Mouse (Mus musculus) embryonic fibroblast, embryonic 13.5 days (primary cell): ENCODE data around the gene Ano6. TPM values are rescaled to one million over a fixed set of nuclear protein-coding genes. Genes with fewer than 3 reads are reported as not detected.

Experiments
- H3K27ac ChIP-seq: 2 replicates; pipeline ENCODE4 v1.5.1; 2012; ENCODE audit warnings: low read length, control low read depth, inconsistent platforms; ENCODE audit not compliant: insufficient read depth
- H3K4me1 ChIP-seq: 2 replicates; pipeline ENCODE4 v1.6.1; 2011; ENCODE audit warnings: low read length; ENCODE audit not compliant: control insufficient read depth, insufficient read depth
- H3K4me3 ChIP-seq: 2 replicates; pipeline ENCODE4 v1.5.1; 2011; ENCODE audit warnings: mild to moderate bottlenecking, control low read depth, low read length; ENCODE audit not compliant: insufficient read depth
- CTCF ChIP-seq: IDR thresholded peaks from 2 replicates; pipeline ENCODE4 v1.5.1; 2011; ENCODE audit warnings: mild to moderate bottlenecking, control low read depth, low read length, moderate library complexity, borderline replicate concordance; ENCODE audit not compliant: insufficient read depth
- POLR2A ChIP-seq: IDR thresholded peaks from 2 replicates; pipeline ENCODE4 v1.6.1; 2011; ENCODE audit warnings: low read depth, mild to moderate bottlenecking, control low read depth, low read length, moderate library complexity
- polyA plus RNA-seq: library from polyadenylated mRNA; stranded (reverse); fragments of >200 nt; gene quantifications from 2 replicates; pipeline ENCODE4 v1.2.4, GENCODE M21; 2011; ENCODE audit warnings: low read depth; ENCODE audit not compliant: missing spikeins, insufficient read length

Gene Ano6
- polyA plus RNA-seq, 1 experiment: 102 TPM

DNA sequence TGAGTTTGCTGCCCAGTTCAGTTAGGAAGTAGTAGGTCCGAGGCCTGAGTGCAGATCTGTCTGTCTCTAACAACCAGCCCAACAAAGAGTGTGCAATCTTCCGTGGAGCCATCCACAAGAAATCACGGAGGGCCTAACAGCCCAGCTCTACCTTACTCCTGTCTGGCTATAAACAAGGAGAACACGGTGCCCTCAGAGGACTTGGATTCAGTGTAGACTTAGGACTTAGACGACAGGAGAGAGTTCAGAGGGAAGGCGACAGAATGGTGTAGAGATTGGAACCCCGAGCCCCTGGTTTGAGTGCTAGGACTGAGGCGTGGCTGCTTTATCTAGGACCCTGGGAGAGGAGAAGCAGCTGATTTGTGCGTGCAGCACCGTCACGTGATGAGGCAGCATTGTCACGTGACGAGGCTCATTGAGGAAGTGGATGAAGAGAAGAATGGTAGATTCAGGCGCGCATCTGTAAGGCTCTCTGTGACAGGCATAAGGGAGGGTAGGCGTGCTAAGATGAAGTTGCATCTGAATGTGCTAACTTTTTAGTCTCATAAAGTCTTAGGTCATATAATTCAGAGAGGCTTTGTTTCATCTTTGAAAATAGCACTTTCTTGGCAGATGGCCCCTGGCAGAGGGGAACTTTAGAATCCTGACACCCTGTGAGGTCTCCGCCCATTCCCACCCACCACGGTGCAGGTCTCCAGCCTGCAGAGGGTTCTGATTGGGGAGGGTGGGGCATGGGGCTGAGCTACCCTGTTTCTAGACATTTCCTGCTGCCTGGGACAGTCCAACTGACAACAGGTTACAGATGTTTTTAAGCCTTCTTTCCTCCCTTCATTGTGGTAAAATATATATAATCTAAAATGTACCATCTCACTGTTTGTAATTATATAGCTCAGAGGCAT lies 59.1 kb downstream of the Ano6 start:
- Histone ChIP-seq H3K4me3 (no peak overlapping the region), H3K27ac (no peak overlapping the region), H3K4me1 (0 out of 2 replicates have a peak, but pooled peaks cover 3% of the 10 kb centered on the region)
- TF ChIP-seq POLR2A: no peak
- TF ChIP-seq CTCF: no peak

DNA sequence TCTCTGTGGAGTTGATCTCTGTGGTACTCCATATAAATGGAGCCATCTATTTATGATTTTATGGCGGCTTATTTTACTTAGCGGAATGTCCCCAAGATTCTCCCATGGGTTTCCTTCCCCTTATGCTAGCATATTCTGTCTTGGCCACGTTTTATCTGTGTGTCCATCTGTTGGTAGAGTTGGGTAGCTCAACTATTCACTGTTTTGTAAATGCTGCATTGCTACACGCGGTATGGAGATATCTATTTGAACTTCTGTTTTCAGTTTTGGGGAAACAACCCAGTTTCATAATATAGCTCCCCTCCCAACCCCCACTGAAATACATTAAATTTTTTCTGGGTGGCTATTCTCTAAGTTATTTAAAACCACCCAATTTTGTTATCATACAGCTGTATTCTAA lies 59.9 kb downstream of the Ano6 start:
- TF ChIP-seq POLR2A (no peak), CTCF (no peak)
- Histone ChIP-seq H3K27ac (no peak overlapping the region), H3K4me1 (peaks cover 3% of the 10 kb centered on the region; the same call in 1 of the 2 replicates)

DNA sequence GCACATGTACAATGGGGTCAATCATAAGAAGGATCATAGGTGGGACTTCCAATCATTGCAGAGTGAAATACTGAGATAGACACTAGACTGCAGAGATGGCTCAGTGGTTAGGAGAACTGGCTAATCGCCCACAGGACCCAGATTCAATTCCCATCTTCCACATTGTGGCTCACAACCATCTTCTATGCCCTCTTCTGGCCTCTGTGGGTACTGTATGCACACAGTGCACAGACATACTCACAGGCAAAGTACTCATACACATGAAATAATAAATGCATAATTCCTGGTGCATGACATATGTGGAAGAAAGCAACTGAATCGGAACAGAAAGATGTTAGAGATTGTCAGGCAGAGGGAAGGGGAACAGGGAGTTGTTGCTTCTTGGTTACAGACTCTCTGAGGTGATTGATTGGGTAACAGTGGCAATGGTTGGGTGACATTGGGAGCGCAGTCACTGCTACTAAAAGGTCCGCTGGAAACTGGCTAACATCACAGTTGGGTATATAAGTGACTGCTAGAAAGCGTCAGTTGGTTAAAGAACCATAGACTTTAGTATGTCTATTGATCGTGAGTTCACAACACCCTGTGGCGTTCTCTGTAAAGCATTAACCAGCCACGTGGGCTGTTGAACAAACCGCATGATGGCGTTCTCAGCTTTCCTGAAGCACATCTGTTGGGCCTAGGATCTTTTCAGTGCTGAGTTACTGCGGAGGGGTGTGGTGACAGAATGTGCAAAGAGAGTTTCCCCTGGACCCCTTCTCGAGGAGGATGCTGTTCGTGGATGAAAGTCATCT lies 64.6 kb downstream of the Ano6 start:
- TF ChIP-seq POLR2A (no peak), CTCF (no peak)
- H3K4me3 ChIP-seq: no peak overlapping the region
- peaks cover 5% of the 10 kb centered on the region; the same call in 1 of the 2 replicates for H3K4me1 ChIP-seq
- H3K27ac ChIP-seq: no peak overlapping the region

More for the DNA sequence above, 59.9 kb downstream of the Ano6 start:
- no peak overlapping the region for H3K4me3 ChIP-seq

DNA sequence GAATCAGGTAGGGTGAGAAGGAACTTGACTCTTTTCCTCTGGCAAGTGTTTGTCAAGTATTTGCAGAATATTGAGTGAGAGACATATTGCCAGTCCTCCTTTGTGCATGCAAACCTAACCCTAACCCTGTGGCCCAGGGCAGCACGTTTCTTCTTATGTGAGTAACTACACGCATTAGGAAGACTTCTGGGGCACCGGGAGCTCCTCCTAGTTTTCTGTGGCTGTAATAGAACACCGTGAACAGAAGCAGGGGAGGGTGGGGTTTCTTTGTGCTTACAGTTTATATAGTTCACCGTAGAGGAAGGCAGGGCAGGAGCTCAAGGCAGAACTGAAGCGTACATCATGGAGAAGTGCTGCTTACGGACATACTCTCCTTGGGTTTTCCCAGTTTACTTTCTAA lies 65.3 kb downstream of the Ano6 start:
- TF ChIP-seq POLR2A (no peak), CTCF (no peak)
- no peak overlapping the region for H3K27ac ChIP-seq
- H3K4me3 ChIP-seq: no peak overlapping the region
- H3K4me1 ChIP-seq: peaks cover 5% of the 10 kb centered on the region; the same call in 1 of the 2 replicates

DNA sequence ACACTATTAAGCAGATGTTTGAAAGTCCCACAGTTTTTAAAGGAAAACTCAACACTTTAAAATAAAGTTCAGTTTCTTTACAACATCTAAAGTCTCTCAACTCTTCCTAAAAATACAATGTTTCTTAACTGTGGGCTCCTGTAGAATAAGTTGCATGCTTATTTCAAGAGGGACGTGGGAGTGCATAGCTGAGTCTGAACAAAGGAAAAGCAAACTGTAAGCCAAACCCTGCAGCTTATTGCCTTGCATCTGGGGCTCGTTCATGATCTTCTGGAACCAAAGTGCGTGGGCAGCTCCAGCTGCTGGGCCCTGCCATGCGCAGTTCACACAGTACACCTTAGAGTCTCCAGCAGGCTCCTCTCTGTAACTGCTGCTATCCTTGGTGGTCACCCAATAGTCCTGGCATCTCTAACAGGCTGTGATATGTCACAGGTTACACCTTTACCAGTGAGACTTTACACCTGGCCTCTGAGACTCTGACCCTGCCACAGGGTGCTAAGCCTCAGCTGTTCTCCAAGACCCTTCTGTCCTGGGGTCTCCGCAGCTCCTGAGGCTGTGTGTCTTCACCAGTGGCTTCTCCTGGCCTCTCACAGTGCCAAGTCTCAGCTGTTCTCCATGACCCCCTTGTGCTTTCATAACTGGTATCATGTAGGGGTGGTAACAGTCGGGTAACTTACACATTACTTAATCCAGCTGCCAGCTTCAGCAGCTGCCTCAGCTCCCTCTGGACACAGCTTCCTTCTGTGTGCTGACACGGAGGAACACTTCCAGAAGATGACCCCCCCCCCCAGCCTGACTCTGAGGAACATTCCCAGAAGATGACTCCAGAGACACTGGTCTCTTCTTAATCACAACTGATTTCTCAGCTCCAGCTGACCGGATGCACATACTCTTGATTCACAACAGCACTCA lies 66.3 kb downstream of the Ano6 start:
- H3K4me1 ChIP-seq: peaks cover 5% of the 10 kb centered on the region; the same call in 1 of the 2 replicates
- no peak overlapping the region for H3K27ac ChIP-seq
- TF ChIP-seq POLR2A (no peak), CTCF (no peak)
- H3K4me3 ChIP-seq: no peak overlapping the region

DNA sequence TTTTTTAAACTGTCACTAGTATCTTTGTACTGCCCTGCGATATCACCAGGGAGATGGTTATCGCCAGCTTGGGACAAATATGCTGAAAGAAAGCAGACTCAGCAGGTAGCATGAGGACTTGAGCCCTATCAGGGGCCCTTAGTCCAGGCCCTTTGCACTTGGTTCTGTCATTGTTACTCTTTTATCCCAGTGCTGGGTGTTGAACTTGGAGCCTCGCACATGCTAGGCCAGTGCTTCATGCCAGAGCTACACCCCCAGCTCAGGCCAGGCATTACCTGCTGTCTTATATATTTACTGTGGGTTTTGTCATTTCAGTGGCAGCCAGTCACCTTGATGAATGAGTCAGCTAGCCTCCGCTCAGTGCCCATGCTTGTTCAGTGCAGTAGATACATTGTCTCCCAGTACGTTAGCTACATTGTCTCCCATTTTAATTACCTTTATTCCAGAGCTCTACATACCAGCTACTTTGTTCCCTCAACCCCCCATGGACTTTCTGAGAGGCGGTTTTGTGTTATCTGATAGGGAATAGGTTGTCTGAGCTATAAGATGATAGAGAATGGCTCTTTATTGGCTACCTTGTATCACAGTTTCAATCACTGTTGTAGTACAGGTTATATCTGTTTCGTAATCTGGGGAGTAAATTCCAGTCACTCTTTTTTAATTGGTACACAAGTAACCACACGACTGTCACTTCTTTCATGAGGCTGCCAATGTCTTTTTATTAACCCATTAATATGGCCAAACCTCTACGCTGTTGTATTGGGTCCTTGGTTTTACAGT lies 68.4 kb downstream of the Ano6 start:
- TF ChIP-seq CTCF (no peak), POLR2A (no peak)
- no peak overlapping the region for H3K4me3 ChIP-seq
- H3K27ac ChIP-seq: no peak overlapping the region
- peaks cover 5% of the 10 kb centered on the region; the same call in 1 of the 2 replicates for H3K4me1 ChIP-seq

DNA sequence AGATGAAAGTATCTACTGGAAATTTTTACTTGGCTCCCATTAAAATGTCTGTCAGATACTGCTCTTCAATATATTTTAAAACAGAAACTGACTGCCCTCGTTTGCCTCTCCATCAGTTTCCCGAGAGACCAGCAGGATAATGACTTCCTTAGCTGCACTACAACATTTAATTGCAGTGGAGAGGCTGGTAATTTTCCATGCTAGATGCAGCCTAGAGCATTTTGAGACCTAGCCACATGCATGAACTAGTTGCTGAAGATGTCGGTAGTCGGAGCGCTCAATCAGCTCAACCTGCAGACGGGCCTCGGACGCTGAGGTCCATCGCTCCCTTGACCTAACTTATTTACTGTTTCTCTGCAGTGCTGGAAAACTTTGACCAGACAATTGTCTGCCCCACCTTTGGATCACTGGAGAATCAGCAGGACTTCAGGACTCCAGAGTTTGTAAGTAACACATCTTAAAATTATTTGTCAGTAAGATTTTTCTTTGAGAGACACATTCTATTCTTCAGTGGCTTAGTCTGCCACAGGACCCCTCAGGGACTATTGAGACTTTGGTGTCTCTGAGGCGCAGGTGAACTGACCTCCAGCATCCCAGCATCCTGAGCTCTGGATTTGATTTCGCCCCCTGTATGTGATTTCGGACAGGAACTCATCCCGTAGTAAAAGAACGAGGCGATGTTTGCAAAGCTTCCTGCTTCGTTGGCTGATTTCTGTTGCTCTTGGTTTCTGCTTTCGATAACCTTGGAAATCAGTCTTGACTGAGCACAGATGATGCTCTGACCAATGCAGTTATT lies 73.4 kb downstream of the Ano6 start:
- TF ChIP-seq CTCF: no peak
- no peak for TF ChIP-seq POLR2A
- no peak overlapping the region for H3K27ac ChIP-seq
- H3K4me3 ChIP-seq: no peak overlapping the region
- H3K4me1 ChIP-seq: no peaks in the 10 kb centered on the region

DNA sequence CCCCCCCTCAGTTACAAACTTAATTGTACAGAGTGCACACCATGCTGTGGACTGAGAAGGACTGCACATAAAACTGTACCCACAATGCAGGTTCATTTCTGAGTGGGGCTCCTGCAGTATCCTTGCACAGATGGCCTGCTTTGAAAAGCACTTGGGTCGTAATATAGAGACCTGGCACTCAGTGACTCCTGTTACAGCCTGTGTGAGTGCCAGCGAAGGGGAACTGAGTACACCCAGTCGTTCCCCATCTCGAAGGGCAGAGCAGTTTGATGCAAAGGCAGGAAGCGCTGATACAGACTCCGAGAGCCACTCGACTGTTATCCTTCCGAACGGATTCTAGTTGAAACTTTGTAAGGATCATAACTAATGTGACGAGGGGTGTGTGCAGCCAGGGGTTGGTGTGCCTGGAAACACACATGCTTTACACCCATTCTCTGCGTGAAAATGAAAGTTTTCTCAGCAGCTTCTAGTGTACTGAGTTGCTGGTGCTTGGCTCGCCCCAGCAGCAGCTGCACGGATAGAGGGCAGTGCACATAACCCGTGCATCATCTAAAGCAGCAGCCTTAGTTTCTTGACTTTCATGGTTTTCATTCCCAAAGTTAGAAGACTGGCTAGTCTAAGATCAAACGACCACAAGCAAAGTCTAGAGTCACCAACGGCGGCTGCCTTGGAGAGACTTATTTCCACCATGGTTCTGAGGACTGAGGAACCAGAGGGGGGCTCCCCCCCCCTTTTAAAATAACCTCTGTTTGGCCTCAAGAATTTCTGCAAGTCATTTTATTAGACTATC lies 74.9 kb downstream of the Ano6 start:
- H3K27ac ChIP-seq: no peak overlapping the region
- no peak overlapping the region for H3K4me3 ChIP-seq
- no peak for TF ChIP-seq POLR2A
- no peak for TF ChIP-seq CTCF
- no peaks in the 10 kb centered on the region for H3K4me1 ChIP-seq
